Mouse (Mus musculus) NIH3T3 (cell line): ENCODE results near the gene Orai1.

Experiments
- DNase-seq: peaks from one replicate; pipeline ENCODE4 v3.0.0-alpha.2; 2012; ENCODE audit warnings: low read depth

Orai1 gene

GRCm38 (mm10) chr5:123067395-123067995, 52.6 kb downstream of the Orai1 start:
- DNase-seq = peak; percentile 68

GRCm38 (mm10) chr5:123068115-123068514, 53.2 kb downstream of the Orai1 start, which contains the start of gene Tmem120b:
Tmem120b (plus strand) TSS chr5:123068415.
- no peak for DNase-seq

- DNase-seq = no peak
Observed at GRCm38 (mm10) chr5:123068714-123069113, 53.8 kb downstream of the Orai1 start.

DNA sequence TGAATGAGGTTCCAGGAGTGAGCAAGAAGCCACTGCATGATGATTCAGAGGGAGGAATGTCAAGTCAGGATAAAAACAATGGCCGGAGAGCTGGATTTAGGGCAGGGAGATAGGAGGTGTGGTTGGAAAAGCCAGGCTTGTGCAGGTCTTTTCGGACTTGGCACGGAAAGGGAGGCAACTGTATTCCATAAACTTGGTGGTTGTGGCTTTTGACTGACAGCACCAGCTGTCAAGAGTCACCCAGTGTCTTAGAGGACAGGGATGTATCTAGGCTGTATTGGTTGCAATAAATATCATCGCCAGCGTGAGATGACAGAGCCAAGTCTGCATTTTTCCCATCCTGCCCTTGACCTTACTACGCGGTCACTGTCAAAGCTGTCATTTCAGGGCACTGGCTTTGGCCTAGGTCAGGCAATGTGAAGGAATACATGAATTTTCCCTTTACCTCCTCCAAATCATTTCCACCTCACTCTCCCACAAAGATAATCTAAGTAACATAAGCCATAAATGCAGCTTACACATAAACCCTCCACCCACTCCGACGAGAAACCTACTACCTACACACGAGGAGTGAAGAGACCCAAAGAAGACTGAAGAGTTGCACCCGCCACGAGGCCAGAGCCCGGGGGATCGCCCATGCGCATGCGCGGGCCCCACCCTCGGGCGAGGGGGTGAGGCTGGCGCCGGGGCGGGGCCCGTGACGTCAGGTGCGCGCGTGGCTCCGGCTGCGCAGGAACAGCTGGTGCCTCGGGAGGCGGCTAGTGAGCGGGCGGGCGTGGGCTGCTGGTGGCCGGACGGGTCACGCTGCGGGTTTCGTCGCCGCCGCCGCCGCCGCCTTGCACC, 60.9 kb downstream of the Orai1 start:
- peak; percentile 95 for DNase-seq

DNA sequence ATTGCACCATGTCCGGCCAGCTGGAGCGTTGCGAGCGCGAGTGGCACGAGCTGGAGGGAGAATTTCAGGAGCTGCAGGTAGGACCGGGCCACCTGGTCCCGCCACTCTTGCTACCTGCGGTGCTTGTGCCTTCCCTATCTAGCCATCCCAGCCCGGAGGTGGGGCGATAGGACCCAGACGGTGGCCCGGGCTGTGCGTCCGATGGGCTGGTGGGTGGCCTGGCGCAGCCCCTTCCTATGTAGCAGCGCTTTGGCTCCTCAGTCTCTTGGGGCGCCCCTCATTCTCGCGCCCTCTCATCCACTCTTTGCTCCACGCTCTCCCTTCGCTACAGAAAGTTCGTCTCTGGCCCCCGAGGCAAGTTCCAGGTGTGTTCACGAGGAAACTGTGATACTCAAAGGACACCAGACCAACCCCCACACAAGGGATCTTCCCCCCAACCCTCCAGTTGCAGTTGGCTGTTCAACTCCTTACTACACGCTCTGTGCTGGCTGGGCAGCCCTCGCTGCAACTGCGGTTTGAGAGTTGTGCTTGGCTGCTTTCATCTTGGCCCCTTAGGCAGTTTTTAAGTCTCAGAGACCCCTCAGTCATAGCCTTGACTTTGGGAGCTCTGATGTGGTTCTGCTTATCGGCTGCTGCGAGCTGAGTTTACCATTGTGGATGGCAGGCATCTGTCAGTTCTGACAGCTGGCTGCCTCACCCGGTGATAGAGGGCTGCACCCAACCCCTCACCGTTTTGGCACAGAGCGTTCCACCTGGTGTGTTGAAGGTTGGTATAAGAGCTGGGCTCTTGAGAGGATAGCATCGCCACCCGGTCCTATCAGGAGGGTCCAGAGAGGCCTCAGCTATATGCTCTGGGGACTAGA, 61.8 kb downstream of the Orai1 start:
- DNase-seq = peak; percentile 22

DNA sequence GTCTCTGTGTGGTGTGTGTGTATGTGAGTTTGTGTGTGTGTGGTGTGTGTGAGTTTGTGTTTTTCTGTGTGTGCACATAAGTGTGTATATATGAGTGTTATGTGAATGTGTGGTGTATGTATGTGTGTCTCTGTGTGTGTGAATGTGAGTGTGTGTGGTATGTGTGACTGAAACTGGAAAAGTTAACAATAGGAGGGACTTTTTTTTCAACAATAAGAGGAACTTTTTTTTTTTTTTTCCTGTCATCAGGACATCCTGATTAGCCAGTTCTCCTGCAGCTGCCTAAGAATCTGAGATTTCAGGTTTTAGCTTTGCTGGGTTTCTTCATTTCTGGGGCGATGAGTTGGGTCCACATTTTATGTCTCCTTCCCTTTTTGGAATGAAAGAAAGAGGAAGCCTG, 64.7 kb downstream of the Orai1 start:
- DNase-seq = no peak

DNA sequence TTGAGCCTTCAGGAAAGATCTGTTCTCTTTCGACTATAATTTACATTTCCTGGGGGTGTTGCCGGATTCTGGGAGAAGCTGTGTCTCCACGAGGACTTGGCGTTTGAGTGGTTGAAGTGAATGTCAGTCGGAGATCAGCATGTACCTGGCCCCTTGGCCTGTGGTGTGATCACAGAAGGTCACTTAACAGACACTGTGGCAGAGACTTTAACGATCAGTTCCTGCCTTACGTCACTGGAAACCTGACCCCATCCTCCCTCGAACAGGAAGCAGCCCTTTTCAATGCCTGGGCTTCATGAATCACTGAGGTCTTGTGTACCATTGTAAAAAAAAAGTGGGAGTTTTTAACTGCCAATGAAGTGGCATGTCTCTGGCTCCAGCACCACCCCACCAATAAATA, 65.2 kb downstream of the Orai1 start:
- no peak for DNase-seq
